Mouse (Mus musculus) kidney, adult 18-20 months (tissue): ENCODE data around the gene Olfr835.

Experiments
- DNase-seq: peaks from one replicate; pipeline ENCODE4 v3.0.0; 2021

Gene Olfr835

GRCm38 (mm10) chr9:19032435-19032834 is at the start of gene Olfr835:
TSS of gene Olfr835 (plus strand) at chr9:19032735.
- DNase-seq: no peak

- no peak for DNase-seq
Observed at GRCm38 (mm10) chr9:18987690-18988089, 44.8 kb upstream of the Olfr835 start, which contains the start of gene Olfr834. TSS of gene Olfr834 (plus strand) at chr9:18987990.

GRCm38 (mm10) chr9:19084986-19085385 is 52.5 kb downstream of the Olfr835 start:
- DNase-seq: no peak
